Mouse (Mus musculus): ENCODE data around the gene Rps2.

DNA sequence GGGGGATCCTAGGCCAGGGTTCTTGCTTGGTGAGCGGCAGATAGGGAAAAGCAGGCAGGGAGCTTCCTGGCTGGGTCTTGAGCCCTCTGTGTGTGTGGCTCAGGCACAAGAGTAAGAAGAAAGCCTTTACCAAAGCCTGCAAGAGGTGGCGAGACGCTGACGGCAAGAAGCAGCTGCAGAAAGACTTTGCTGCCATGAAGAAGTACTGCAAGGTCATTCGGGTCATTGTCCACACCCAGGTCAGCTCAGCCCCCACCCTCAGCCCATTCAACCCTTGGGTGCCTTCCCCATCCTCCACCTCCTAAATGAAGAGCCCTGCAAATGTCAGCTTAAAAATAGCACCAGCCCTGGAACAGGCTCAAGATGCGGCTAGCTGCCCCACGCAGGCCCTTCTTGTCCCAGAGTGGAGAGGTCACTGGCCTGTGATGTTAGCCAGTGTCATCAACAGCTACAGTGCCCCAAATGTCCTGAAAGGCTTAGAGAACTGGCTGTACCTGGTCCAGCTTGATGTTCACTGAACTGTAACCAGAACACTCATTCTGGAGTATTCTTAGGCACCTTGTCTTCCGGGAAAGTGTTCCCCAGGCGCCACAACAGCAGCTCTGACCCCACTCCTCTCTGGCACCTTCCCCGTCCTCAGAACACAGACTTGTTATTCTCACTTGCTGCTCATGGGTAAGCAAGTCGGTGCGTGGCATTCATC, 14.5 kb downstream of the Rps2 start:
- TF ChIP-seq POLR2A (IDR thresholded peaks at IDR 0.05; ENCODE audit: borderline replicate concordance, low read depth, low read length), result no peak
- TF ChIP-seq CTCF (IDR thresholded peaks at IDR 0.05; ENCODE audit: low read depth, low read length), result no peak
